Mouse (Mus musculus) forebrain, embryonic 10.5 days (tissue): Measurements from ENCODE around the gene Pgpep1. TPM values are rescaled to one million over a fixed set of nuclear protein-coding genes. Genes with fewer than 3 reads are reported as not detected.

ENCODE experiments used
- DNase-seq: peaks from one replicate; pipeline ENCODE4 v3.0.0-alpha.2; 2017; ENCODE audit warnings: low spot score; ENCODE audit errors: extremely low spot score
- H3K27ac ChIP-seq: fragments of 300-500 bp; sonication (generic); 2 replicates; pipeline ENCODE4 v1.5.1; 2016; ENCODE audit warnings: mild to moderate bottlenecking
- H3K27me3 ChIP-seq: fragments of 300-500 bp; sonication (generic); 2 replicates; pipeline ENCODE4 v1.6.1; 2016; ENCODE audit warnings: mild to moderate bottlenecking; ENCODE audit not compliant: poor library complexity, severe bottlenecking
- H3K36me3 ChIP-seq: fragments of 300-500 bp; sonication (generic); replicated peaks from 2 replicates; pipeline ENCODE4 v1.6.1; 2016; ENCODE audit warnings: mild to moderate bottlenecking, moderate library complexity
- H3K4me1 ChIP-seq: fragments of 300-500 bp; sonication (generic); 2 replicates; pipeline ENCODE4 v1.6.1; 2016
- H3K4me3 ChIP-seq: fragments of 300-500 bp; sonication (generic); 2 replicates; pipeline ENCODE4 v1.5.1; 2016; ENCODE audit warnings: mild to moderate bottlenecking, moderate library complexity
- H3K9me3 ChIP-seq: fragments of 300-500 bp; sonication (generic); 2 replicates; pipeline ENCODE4 v1.6.1; 2016; ENCODE audit warnings: mild to moderate bottlenecking, moderate library complexity
- WGBS: fragments of 180-500 bp; shearing (Covaris S2); methylation state at CpG from one replicate; pipeline ENCODE4 v1.1.7; 2016; 5-methylcytosine and 5-hydroxymethylcytosine counted together
- polyA plus RNA-seq: library from polyadenylated mRNA; unstranded; fragments of >200 nt; fragmentation: Nextera tagmentation; extraction: Ambion mirVana; gene quantifications from 2 replicates; pipeline ENCODE4 v1.2.1, GENCODE M21; 2016

Gene Pgpep1
- polyA plus RNA-seq, 1 experiment from 2014 or later: 49.3 TPM

DNA sequence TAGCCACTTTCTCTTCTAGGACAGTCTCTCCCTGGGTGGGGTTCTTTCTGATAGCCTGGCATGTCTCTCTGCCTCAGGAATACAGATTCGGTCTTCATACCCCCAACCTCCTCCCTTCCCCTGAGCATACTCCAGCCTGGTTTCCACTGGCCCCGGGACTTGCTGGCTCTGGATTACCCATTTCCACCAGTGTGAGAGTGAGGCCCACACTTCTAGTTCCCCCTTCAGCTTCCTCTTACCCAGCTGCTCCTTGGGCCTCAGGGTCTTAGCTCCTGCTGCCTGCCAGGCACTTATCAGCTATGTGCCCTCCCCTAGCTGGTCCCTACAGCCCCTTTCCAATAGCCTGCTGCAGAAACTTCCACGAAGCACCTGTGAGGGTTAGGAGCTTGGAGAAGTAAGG is 44.3 kb downstream of the Pgpep1 start, which contains the start of gene Lrrc25:
Gene Lrrc25 (plus strand): TSS at position 262 of the 400 bp plus-strand sequence.
- Histone ChIP-seq H3K27me3 (peaks cover 26% of the 10 kb centered on the region), H3K4me1 (peaks cover 47% of the 10 kb centered on the region), H3K4me3 (no peak within 1 kb of the TSS), H3K9me3 (no peaks in the 10 kb centered on the region), H3K27ac (no peak within 1 kb of the TSS), H3K36me3 (no peaks in the 10 kb centered on the region)
- no peak for DNase-seq
- 85% methylated on average over 3 of the region's 3 CpGs for WGBS

DNA sequence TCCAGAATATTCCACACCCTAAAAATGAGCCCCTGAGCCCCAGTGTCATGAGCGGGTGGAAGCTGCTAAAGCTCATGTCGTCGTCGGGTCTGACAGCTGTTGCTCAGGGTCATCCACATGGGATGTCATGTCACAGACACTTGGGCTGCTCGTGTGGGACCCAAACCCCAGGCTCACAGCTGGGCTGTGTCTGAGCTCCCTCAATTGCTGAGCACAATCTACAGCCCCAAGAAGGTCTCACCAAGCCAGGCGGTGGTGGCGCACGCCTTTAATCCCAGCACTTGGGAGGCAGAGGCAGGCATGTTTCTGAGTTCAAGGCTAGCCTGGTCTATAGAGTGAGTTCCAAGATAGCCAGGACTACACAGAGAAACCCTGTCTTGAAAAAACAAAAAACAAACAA is 44.9 kb downstream of the Pgpep1 start:
- no peak overlapping the region for H3K4me3 ChIP-seq
- DNase-seq: no peak
- peaks cover 48% of the 10 kb centered on the region for H3K4me1 ChIP-seq
- H3K36me3 ChIP-seq: no peaks in the 10 kb centered on the region
- H3K27me3 ChIP-seq: peaks cover 23% of the 10 kb centered on the region
- no peaks in the 10 kb centered on the region for H3K9me3 ChIP-seq
- WGBS: 89% methylated on average over 8 of the region's 8 CpGs
- H3K27ac ChIP-seq: no peak overlapping the region

DNA sequence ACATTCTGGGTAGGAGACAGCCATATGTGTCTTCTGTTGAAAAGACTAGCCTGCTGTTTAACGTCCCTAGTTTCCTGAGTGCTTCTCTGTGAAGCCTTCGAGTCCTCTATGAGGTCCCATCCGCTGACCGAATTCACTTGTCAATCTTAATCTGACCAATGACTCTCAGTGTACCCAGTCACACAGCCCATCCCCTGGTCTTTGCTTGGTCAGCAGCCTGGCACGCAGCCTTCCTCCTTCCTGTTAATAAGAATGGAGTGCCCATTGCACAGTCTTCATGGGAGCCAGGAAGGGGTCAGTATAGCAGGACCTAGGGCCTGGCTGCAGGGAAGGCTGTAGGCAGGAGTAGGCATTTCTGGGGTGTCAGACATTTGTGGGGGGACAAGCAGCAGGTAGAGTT is 45.7 kb downstream of the Pgpep1 start:
- Histone ChIP-seq H3K27me3 (peaks cover 22% of the 10 kb centered on the region), H3K27ac (no peak overlapping the region), H3K36me3 (no peaks in the 10 kb centered on the region), H3K4me1 (peaks cover 56% of the 10 kb centered on the region), H3K4me3 (no peak overlapping the region), H3K9me3 (no peaks in the 10 kb centered on the region)
- 84% methylated on average over 5 of the region's 5 CpGs for WGBS
- no peak for DNase-seq

DNA sequence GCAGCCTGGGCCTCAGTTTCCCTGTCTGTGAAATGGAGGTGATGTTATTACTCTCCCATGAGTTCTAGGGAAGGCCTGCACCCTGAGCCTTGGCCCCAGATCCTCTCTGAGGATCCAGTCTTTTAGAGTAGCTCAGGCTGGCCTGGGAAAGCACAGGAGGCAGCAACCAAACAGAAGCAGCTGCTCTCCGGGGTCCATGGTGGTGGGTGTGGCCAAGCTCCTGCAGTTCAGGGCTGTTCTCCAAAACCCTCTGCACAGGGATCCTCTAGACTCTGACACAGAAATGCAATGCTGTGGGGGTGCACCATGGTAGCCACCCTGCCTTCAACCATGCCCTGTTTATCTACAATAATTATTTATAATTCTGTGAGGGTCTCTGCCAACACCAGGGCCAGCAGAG is 46.4 kb downstream of the Pgpep1 start:
- H3K27ac ChIP-seq: no peak overlapping the region
- no peaks in the 10 kb centered on the region for H3K36me3 ChIP-seq
- no peaks in the 10 kb centered on the region for H3K9me3 ChIP-seq
- WGBS: 19% methylated on average over 1 of the region's 1 CpGs
- no peak for DNase-seq
- peaks cover 58% of the 10 kb centered on the region for H3K4me1 ChIP-seq
- no peak overlapping the region for H3K4me3 ChIP-seq
- peaks cover 29% of the 10 kb centered on the region for H3K27me3 ChIP-seq

DNA sequence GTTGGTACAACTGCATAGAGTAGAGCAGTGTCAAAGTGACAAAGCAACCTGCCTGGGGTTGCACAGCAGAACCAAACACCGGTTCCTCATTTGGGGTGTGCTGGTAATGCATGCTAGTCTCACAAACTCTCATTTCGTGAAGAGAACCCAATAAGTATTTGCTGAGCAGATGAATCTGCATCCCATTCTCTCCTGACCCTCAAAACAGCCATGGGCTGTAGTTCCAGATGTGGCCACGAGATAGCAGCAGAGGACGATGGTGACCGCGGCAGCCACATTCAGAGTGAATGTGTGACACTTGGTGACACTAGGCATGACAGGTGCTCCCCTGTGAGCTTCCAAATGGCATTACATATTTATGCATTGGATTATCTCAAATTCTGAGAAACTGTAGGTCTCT is 48.3 kb downstream of the Pgpep1 start:
- Histone ChIP-seq H3K9me3 (no peaks in the 10 kb centered on the region), H3K36me3 (no peaks in the 10 kb centered on the region), H3K27ac (peak overlapping the region; percentile 78), H3K4me1 (peaks cover 60% of the 10 kb centered on the region), H3K4me3 (peak overlapping the region; percentile 69), H3K27me3 (peaks cover 24% of the 10 kb centered on the region)
- under 1% methylated on average over 6 of the region's 6 CpGs for WGBS
- peak; percentile 88 for DNase-seq

DNA sequence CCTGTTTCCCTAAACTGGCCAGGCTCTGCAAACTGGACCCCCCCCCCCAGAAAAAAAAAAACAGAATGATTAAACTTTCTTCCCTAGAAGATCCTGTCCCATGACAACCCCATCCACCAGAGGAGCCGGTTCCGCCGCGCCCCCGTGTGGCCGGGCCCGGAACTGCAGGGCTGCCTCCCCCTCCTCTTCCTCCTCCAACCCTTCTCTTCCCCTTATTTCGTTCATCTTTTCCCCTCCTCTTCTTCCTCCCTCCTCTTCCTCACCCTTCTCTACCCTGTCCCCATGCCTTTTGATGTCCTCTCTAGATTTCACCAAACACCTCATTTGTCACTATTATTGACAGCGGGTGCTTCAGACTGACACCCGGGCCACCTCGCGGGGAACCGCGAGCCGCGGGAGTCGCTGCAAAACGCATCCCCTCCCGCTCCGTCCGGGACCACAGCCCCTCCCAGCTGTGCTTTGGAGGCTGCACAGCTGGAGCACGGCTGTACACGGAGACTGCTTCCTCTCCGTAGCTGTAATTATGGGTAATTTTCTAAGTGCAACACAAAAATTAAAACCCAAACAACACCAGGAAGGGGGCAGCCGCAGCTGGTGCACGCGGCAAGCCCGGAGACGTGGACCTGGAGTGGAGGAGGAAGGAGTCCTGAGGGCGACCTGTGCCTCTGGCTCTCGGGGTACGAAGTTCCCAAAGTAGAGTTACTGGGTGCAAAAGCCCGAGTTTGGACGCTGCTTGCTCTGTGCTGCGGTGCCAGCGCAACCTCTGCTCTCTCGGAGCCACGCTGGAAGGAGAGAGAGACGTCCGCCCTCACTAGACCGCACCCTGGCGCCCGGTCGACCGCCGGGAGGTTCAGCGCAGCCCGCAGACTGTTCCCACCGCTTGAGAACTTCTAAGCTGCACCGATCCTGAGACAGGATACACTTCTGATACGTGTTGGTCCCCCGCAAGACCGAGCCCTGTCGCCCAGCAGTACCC is 49.1 kb downstream of the Pgpep1 start:
- Histone ChIP-seq H3K9me3 (no peaks in the 10 kb centered on the region), H3K4me1 (peaks cover 66% of the 10 kb centered on the region), H3K4me3 (peak overlapping the region; percentile 69), H3K27ac (peak overlapping the region; percentile 94), H3K36me3 (no peaks in the 10 kb centered on the region), H3K27me3 (peaks cover 24% of the 10 kb centered on the region)
- WGBS: under 1% methylated on average over 54 of the region's 54 CpGs
- DNase-seq: peak; percentile 88

DNA sequence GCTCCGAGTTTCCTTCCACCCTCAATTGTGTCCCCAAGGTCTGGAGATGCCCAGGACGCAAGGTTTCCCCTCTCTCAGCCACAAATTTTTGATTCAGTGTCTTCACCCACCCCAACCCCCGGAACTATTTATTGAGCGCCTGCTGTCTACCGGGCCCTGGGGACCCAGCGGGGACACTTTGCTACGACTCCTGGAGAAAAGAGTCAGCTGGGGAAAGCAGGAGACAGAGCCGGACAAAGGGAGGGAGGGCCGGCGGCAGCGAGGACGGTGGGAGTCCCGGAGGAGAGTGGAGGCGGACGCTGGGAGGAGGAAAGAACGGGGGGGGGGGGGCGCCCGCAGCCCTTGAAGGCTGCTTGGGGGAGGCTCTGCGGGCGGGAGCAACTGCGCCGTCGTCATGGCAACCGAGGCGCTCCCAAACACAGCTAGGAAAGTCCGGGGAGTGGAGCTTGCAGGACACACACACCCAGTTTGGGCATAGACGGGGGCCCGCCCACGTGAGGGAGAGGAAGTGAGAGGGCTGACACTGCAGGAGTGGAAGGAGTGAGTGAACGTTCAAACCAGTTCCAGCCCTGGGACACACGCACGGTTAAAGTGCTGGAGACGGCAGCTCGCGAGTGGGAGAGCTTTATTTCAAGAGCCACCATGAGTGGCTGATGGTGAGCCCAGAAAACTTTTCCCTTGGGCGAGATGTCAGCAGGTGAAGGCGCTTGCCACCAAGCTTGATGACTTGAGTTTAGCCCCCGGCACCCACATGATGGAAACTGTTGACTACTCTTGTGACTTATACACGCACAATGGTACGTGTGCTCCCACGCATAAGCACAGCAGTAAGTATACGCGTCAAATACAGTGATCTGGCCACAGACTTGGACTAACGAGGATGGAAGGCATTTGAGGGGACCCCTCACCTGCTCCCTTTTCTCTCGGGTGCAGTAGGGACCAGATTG is 50.1 kb downstream of the Pgpep1 start:
- 1% methylated on average over 44 of the region's 45 CpGs for WGBS
- Histone ChIP-seq H3K4me3 (peak overlapping the region; percentile 69), H3K36me3 (0 out of 2 replicates have a peak, but pooled peaks cover under 1% of the 10 kb centered on the region), H3K27ac (peak overlapping the region; percentile 94), H3K9me3 (no peaks in the 10 kb centered on the region), H3K4me1 (peaks cover 73% of the 10 kb centered on the region), H3K27me3 (peaks cover 24% of the 10 kb centered on the region)
- peak; percentile 88 for DNase-seq

DNA sequence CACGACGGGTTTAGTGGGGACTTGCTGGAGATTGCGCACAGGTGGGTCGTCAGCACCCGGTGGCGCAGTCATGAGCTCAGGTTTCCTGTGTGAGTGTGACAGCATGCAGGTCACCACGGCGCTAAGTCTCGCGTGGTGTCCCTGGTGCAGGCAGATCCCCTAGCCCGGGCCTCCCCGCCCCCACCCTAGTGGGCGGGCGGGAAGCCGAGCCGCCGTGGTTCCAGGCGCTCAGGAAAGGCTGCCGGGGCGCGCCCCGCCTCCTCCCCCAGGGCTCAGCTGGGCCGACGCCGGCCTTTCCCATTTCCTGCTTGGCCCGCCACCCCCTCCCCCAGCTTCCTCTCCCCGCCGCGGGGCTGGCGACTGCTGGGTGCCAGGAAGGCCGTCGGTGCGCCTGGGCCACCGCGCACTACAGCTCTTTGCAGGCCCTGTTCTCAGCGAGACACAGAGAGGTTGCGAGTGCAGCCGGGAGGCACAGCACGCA is 50.8 kb downstream of the Pgpep1 start:
- Histone ChIP-seq H3K9me3 (no peaks in the 10 kb centered on the region), H3K36me3 (peaks cover 8% of the 10 kb centered on the region; the same call in 1 of the 2 replicates), H3K27ac (peak overlapping the region; percentile 94)

DNA sequence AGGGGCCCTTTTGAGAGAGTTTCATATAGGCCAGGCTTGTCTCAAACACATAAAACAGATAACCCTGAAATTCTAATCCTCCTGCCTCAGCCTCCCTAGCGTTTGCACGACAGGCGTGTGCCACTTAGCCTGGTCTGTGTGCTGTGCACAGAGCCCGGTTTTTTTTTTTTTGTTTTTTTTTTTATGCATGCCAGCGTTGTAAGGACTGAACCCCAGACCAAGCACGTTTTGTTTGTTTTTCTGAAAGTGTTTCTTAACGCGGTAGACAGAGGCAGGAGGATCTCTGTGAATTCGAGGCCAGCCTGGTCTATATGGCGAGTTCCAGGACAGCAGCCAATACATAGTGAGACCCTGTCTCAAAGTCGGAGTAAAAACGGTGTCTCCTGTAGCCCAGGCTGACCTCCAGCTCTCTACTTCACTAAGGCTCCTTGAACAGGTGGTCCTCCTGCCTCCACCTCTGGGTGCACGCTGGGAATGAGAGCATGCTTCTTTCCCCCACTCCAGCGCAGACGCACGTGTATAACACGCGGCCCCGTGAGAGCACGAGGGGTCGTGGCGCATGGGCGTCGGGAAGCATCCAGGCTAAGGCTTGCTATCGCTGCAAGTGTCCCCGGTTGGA is 51.3 kb downstream of the Pgpep1 start, which contains the start of gene Ssbp4:
Gene Ssbp4 (minus strand): TSS at position 124 of the 619 bp plus-strand sequence.
- Histone ChIP-seq H3K9me3 (no peaks in the 10 kb centered on the region), H3K4me3 (peak within 1 kb of the TSS; percentile 69), H3K36me3 (peaks cover 10% of the 10 kb centered on the region; the same call in 1 of the 2 replicates), H3K27ac (peak within 1 kb of the TSS; percentile 94), H3K4me1 (peaks cover 84% of the 10 kb centered on the region), H3K27me3 (peaks cover 24% of the 10 kb centered on the region)
- 5% methylated on average over 26 of the region's 26 CpGs for WGBS
- no peak for DNase-seq

More for the DNA sequence above, 50.8 kb downstream of the Pgpep1 start:
- Histone ChIP-seq H3K4me1 (peaks cover 80% of the 10 kb centered on the region), H3K27me3 (peaks cover 24% of the 10 kb centered on the region), H3K4me3 (peak overlapping the region; percentile 69)
- under 1% methylated on average over 39 of the region's 39 CpGs for WGBS
- DNase-seq: peak; percentile 78

DNA sequence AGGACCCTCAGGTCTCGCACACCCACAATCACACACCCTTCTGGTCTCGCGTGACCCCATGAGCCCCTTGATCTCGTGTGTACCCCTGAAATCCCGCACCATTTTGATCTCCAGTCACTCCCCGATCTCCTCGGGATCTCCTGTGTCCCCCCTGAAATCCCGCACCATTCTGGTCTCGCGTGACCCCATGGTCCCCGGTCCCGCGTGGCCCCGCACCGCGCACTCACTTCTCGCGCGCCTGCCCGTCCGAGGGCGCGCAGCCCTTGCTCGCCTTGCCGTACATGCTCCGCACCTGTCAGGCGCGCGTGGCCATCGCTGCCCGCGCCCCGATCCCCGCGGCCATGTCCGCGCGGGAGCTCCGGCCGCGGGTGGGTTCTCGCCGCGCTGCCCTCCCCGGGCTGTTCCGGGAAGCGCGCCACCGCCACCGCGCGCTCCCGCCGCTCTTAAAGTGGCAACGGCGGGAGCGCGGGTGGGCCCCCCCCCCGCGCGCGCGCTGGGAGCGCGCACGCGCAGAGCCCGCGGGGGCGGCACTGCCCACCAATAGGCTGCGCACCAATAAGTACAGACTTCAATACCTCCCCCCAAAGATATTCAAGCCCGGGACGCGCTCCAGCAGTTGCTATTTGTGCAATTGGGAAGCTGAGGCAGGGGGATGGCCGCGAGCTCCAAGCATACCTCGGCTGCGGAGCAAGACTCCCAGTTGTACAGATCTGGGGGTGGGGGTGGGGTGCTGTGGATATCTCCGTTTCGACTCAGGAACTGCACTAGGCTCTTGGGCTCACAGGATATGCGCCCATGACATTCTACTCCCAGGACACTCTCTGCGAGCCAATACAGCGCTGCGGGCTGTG is 52.1 kb downstream of the Pgpep1 start:
- Histone ChIP-seq H3K36me3 (peaks cover 12% of the 10 kb centered on the region), H3K9me3 (no peaks in the 10 kb centered on the region), H3K4me3 (peak overlapping the region; percentile 69), H3K27me3 (peaks cover 24% of the 10 kb centered on the region), H3K4me1 (peaks cover 81% of the 10 kb centered on the region), H3K27ac (peak overlapping the region; percentile 94)
- DNase-seq: peak; percentile 63
- WGBS: 3% methylated on average over 84 of the region's 84 CpGs

DNA sequence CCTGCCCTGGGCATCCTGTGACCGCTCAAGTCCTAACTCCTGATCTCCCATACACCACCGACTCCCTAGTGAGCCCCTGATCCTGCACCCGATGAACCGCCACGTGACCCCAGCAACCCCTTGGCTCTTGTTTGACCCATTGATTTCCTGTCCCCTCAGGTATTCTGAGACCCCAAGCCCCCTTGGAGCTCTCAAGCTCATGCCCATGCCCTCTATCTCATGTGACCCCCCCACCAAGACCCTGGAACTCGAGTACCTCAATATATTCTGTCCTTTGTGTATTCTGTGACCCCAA is 52.6 kb downstream of the Pgpep1 start:
- Histone ChIP-seq H3K27ac (peak overlapping the region; percentile 94), H3K27me3 (peaks cover 24% of the 10 kb centered on the region), H3K4me1 (peaks cover 81% of the 10 kb centered on the region), H3K36me3 (peaks cover 18% of the 10 kb centered on the region), H3K9me3 (no peaks in the 10 kb centered on the region), H3K4me3 (peak overlapping the region; percentile 69)
- DNase-seq: no peak
- 32% methylated on average over 6 of the region's 6 CpGs for WGBS
